ENCODE assay signal across 31 mouse cellular contexts in genomic region chr4:137290250-137290649, GRCm38 (mm10). TPM values are rescaled to one million over a fixed set of nuclear protein-coding genes. Genes with fewer than 3 reads are reported as not detected.
DNase-seq lines count a peak whose midpoint lies in the region; TF ChIP-seq lines count a peak whose summit lies in the region.
"Had no signal": no experiment of that assay in that cellular context is flagged by ENCODE, and none has a peak within 500 bp of the region (broad histone marks: within the 10 kb centered on the region; RNA-seq: fewer than 3 reads in every experiment).

No protein-coding gene starts in this region.

- TF ChIP-seq POLR2A in heart, adult 2 months (IDR thresholded peaks at IDR 0.05; ENCODE audit: insufficient read depth, low read depth, low read length) = no peak
- no peak for TF ChIP-seq POLR2A in kidney, adult 2 months (IDR thresholded peaks at IDR 0.05; ENCODE audit: low read depth, low read length)

- intact Hi-C loops in heart, adult 2 months (cut with DNase I) = no loop called here
- intact Hi-C loops in left cerebral cortex, postnatal 4 days (cut with DNase I) = no loop called here
- intact Hi-C loops in left cerebral cortex, postnatal 25 days (cut with DNase I) = no loop called here

- no peak overlapping the region for H3K4me3 ChIP-seq in heart, adult 2 months
- H3K4me3 ChIP-seq in kidney, adult 2 months (ENCODE audit: insufficient read depth, low read depth, low read length) = no peak overlapping the region
- H3K4me3 ChIP-seq: forebrain, embryonic 13.5 days; heart, embryonic 12.5 days; hindbrain, embryonic 15.5 days; kidney, embryonic 15.5 days; midbrain, embryonic 10.5 days; midbrain, embryonic 15.5 days; stomach, embryonic 15.5 days had no signal

- WGBS in heart, adult 2 months = 44% methylated on average over 3 of the region's 3 CpGs
- 85% methylated on average over 3 of the region's 3 CpGs for WGBS in kidney, adult 2 months

- no peaks in the 10 kb centered on the region for H3K27me3 ChIP-seq in heart, adult 2 months (ENCODE audit: control insufficient read depth, insufficient read depth, low read length)
- no peaks in the 10 kb centered on the region for H3K27me3 ChIP-seq in kidney, adult 2 months (replicated peaks; ENCODE audit: control insufficient read depth, insufficient read depth, low read length)
- H3K27me3 ChIP-seq: forebrain, embryonic 13.5 days; hindbrain, embryonic 15.5 days; kidney, embryonic 15.5 days; midbrain, embryonic 15.5 days; Patski; stomach, embryonic 15.5 days had no signal

- H3K36me3 ChIP-seq in heart, adult 2 months (ENCODE audit: control insufficient read depth, insufficient read depth, low read length) = no peaks in the 10 kb centered on the region
- no peaks in the 10 kb centered on the region for H3K36me3 ChIP-seq in kidney, adult 2 months (ENCODE audit: control insufficient read depth, insufficient read depth, low read length)
- H3K36me3 ChIP-seq: G1E; heart, embryonic 12.5 days; hindbrain, embryonic 15.5 days; midbrain, embryonic 10.5 days; midbrain, embryonic 15.5 days; stomach, embryonic 15.5 days had no signal

- H3K79me2 ChIP-seq in heart, adult 2 months (replicated peaks; ENCODE audit: control insufficient read depth, insufficient read depth, low read length) = no peaks in the 10 kb centered on the region

- no peak for DNase-seq in heart, adult 2 months
- no peak for DNase-seq in heart, postnatal 4 days
- peak; percentile 64 for DNase-seq in left cerebral cortex, postnatal 4 days
- DNase-seq in left cerebral cortex, postnatal 25 days (ENCODE audit: low spot score in 2 of 2) = no peak
- DNase-seq in cerebellum, adult 9-10 months = peak; percentile 86
- DNase-seq in cerebellum, postnatal 36 days = peak; percentile 71 to 72
- DNase-seq in testis, postnatal 14 days (ENCODE audit: low spot score) = no peak
- DNase-seq in kidney, adult 2 months = no peak
- DNase-seq: adrenal gland, postnatal 14 days; gastrocnemius, postnatal 25 days; heart, adult 18-20 months; kidney, adult 11 months; kidney, postnatal 25 days; liver; lung, adult 2 months; lung, postnatal 14 days; right cerebral cortex, postnatal 25 days; thymus, postnatal 25 days had no signal

- 0 out of 2 replicates have a peak, but pooled peaks have one; percentile 15 for TF ChIP-seq EP300 in heart, adult 2 months (IDR thresholded peaks at IDR 0.05; ENCODE audit: insufficient read depth, low read depth, low read length)

- no peak overlapping the region for H3K9ac ChIP-seq in heart, adult 2 months (ENCODE audit: low read depth, low read length)
- H3K9ac ChIP-seq: forebrain, embryonic 13.5 days; heart, embryonic 12.5 days; hindbrain, embryonic 15.5 days; kidney, embryonic 15.5 days; liver, embryonic 14.5 days; midbrain, embryonic 15.5 days; stomach, embryonic 15.5 days had no signal

- no peak overlapping the region for H3K27ac ChIP-seq in heart, adult 2 months
- no peak overlapping the region for H3K27ac ChIP-seq in kidney, adult 2 months (ENCODE audit: insufficient read depth, low read depth, low read length)
- H3K27ac ChIP-seq: forebrain, embryonic 13.5 days; hindbrain, embryonic 15.5 days; kidney, embryonic 15.5 days; liver, embryonic 14.5 days; midbrain, embryonic 10.5 days; midbrain, embryonic 15.5 days; stomach, embryonic 15.5 days had no signal

- H3K4me1 ChIP-seq in heart, adult 2 months (ENCODE audit: control insufficient read depth, insufficient read depth, low read length) = no peaks in the 10 kb centered on the region
- H3K4me1 ChIP-seq in kidney, adult 2 months (ENCODE audit: control insufficient read depth, insufficient read depth, low read length) = no peaks in the 10 kb centered on the region
- H3K4me1 ChIP-seq: forebrain, embryonic 13.5 days; heart, embryonic 12.5 days; hindbrain, embryonic 15.5 days; midbrain, embryonic 15.5 days had no signal

- TF ChIP-seq CTCF in heart, adult 2 months (IDR thresholded peaks at IDR 0.05) = no peak
- TF ChIP-seq CTCF in kidney, adult 2 months (conservative IDR thresholded peaks at IDR 0.05; ENCODE audit: insufficient read depth, insufficient read length, low read depth, low read length) = no peak

RNA-seq across cellular contexts. Expression of gene Wnt4, which starts 13.0 kb away (rescaled TPM):
- under 1 TPM; 0.23 to 0.25 TPM for total RNA-seq in heart, adult 2 months (2021)
- 0.26 and 0.47 TPM in 2 replicates for polyA plus RNA-seq in heart, adult 2 months (2012; rRNA removed)
- total RNA-seq in heart, postnatal 4 days (2021) = under 1 TPM; 0.76 to 0.88 TPM
- total RNA-seq in left cerebral cortex, postnatal 4 days (2021) = 1 to 10 TPM; 7.5 to 7.7 TPM
- 10 to 100 TPM; 12.3 to 15.3 TPM for total RNA-seq in left cerebral cortex, postnatal 25 days (2021)
- 2.1 and 3.3 TPM in 2 replicates for polyA plus RNA-seq in kidney, adult 2 months (2012; rRNA removed)
- total RNA-seq: hematopoietic stem cell, adult 5-6 weeks; megakaryocyte progenitor cell, adult 5-6 weeks; neutrophil, adult 5-6 weeks had no signal
- polyA plus RNA-seq: G1E had no signal

Comparison
In these comparisons a context has a peak if more than half of its experiments do, and no peak if none do; other contexts are left out.
1. DNase-seq: peak in left cerebral cortex, postnatal 4 days (single experiment), cerebellum, adult 9-10 months (single experiment) and cerebellum, postnatal 36 days (2 of 2); none in heart, adult 2 months (0 of 2), heart, postnatal 4 days (single experiment), left cerebral cortex, postnatal 25 days (0 of 2), testis, postnatal 14 days (single experiment) and kidney, adult 2 months (single experiment).
2. RNA of gene Wnt4, which starts 13.0 kb away (total RNA-seq): 12.3 to 15.3 TPM in left cerebral cortex, postnatal 25 days and 7.5 to 7.7 TPM in left cerebral cortex, postnatal 4 days; 0.76 to 0.88 TPM in heart, postnatal 4 days and 0.23 to 0.25 TPM in heart, adult 2 months; every median in the first group is over 4 times any median in the second.